Mouse (Mus musculus): ENCODE results near the gene Gm49345. TPM values are rescaled to one million over a fixed set of nuclear protein-coding genes. Genes with fewer than 3 reads are reported as not detected.
"Not testable (repeated sequence)": the region's sequence is repeated elsewhere in the genome, so short reads cannot be mapped to it uniquely, and the experiment has no call there.

Gm49345 gene
- 1.0 TPM in 1 of 2 replicates, not detected in the other for polyA plus RNA-seq (2012; rRNA removed)

- under 1% methylated on average over 19 of the region's 19 CpGs for WGBS
- TF ChIP-seq POLR2A (IDR thresholded peaks at IDR 0.05; ENCODE audit: control insufficient read depth, extremely low read depth, insufficient read depth, low read length, poor library complexity) (0 out of 2 replicates have a peak, but pooled peaks have one; percentile 47), CTCF (IDR thresholded peaks at IDR 0.05; ENCODE audit: borderline replicate concordance, control insufficient read depth, extremely low read depth, insufficient read depth, low read length, poor library complexity) (0 out of 2 replicates have a peak, but pooled peaks have one; percentile 26)
- H3K36me3 ChIP-seq (ENCODE audit: control insufficient read depth, insufficient read depth, low read length): no peaks in the 10 kb centered on the region
Observed at GRCm38 (mm10) chr13:67637294-67638007, at the start of gene Gm49345, which contains the start of gene Zfp729a. Gene Gm49345, minus strand, starts transcription at chr13:67637769. Gene Zfp729a, minus strand, starts transcription at chr13:67637791.

DNA sequence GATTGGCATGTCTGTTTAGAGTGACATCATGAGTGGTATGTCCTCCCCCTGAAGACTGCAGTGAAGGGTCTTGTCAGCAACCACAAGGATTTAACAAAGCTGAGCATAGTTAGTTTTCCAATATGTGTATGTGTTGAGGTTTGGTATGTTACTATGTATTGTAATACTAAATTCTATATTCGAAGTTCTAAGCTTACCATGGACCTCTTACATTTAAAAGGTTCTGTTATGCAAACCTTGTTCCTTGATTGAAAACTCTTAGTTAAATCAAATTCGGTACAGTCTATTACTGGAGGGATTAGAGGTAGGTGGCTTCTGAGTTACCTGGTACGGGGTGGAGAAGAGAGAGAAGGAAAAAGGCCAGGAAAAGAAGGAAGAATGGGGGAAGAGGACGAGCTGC, 49.4 kb upstream of the Gm49345 start, which contains the start of gene Zfp738:
Zfp738 (minus strand) TSS at position 101 of the 400 bp plus-strand sequence.
- no peak for TF ChIP-seq POLR2A (IDR thresholded peaks at IDR 0.05; ENCODE audit: control insufficient read depth, extremely low read depth, insufficient read depth, low read length, poor library complexity)
- no peak for TF ChIP-seq CTCF (IDR thresholded peaks at IDR 0.05; ENCODE audit: borderline replicate concordance, control insufficient read depth, extremely low read depth, insufficient read depth, low read length, poor library complexity)
- 90% methylated on average over 4 of the region's 4 CpGs for WGBS
- Histone ChIP-seq H3K4me3 (ENCODE audit: control insufficient read depth, insufficient read depth, low read length) (no peak within 1 kb of the TSS), H3K4me1 (replicated peaks; ENCODE audit: control insufficient read depth, insufficient read depth, low read length) (no peaks in the 10 kb centered on the region), H3K36me3 (ENCODE audit: control insufficient read depth, insufficient read depth, low read length) (no peaks in the 10 kb centered on the region), H3K27me3 (ENCODE audit: control insufficient read depth, insufficient read depth, low read length) (no peaks in the 10 kb centered on the region), H3K27ac (ENCODE audit: control insufficient read depth, insufficient read depth, low read length) (no peak within 1 kb of the TSS)
- no peak for DNase-seq

More at GRCm38 (mm10) chr13:67637294-67638007, at the start of gene Gm49345, which contains the start of gene Zfp729a:
- no peaks in the 10 kb centered on the region for H3K4me1 ChIP-seq (replicated peaks; ENCODE audit: control insufficient read depth, insufficient read depth, low read length)
- no peak within 1 kb of the TSS for H3K27ac ChIP-seq (ENCODE audit: control insufficient read depth, insufficient read depth, low read length)
- H3K27me3 ChIP-seq (ENCODE audit: control insufficient read depth, insufficient read depth, low read length): no peaks in the 10 kb centered on the region
- DNase-seq: peak; percentile 86
- peak within 1 kb of the TSS; percentile 87 for H3K4me3 ChIP-seq (ENCODE audit: control insufficient read depth, insufficient read depth, low read length)

DNA sequence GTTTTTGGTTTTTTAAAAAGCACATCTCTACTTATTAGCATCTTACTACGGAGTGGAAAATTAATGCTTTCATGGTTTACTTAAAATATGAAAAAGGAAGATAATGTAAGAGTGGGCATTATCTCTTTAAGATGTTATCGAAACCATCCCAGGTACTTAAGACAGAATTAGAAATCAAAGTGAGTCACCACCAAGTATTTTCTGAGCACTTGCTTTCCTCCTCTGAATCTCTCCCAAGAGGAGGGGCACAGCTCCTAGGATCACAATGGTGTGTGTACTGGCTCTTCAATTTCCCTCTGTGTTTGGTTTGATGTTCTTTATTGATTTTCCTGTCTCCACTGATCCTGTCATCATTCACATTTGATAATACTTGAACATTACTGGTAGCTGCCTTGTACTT, 46.3 kb upstream of the Gm49345 start:
- H3K27ac ChIP-seq (ENCODE audit: control insufficient read depth, insufficient read depth, low read length); H3K27me3 ChIP-seq (ENCODE audit: control insufficient read depth, insufficient read depth, low read length); DNase-seq; H3K4me1 ChIP-seq (replicated peaks; ENCODE audit: control insufficient read depth, insufficient read depth, low read length); H3K4me3 ChIP-seq (ENCODE audit: control insufficient read depth, insufficient read depth, low read length); H3K36me3 ChIP-seq (ENCODE audit: control insufficient read depth, insufficient read depth, low read length): not testable (repeated sequence)
- WGBS: 58% methylated on average over 2 of the region's 2 CpGs

GRCm38 (mm10) chr13:67682959-67683735, 45.6 kb upstream of the Gm49345 start:
- H3K36me3 ChIP-seq (ENCODE audit: control insufficient read depth, insufficient read depth, low read length); H3K27ac ChIP-seq (ENCODE audit: control insufficient read depth, insufficient read depth, low read length); H3K4me1 ChIP-seq (replicated peaks; ENCODE audit: control insufficient read depth, insufficient read depth, low read length); H3K27me3 ChIP-seq (ENCODE audit: control insufficient read depth, insufficient read depth, low read length): not testable (repeated sequence)
- peak overlapping the region; percentile 92 for H3K4me3 ChIP-seq (ENCODE audit: control insufficient read depth, insufficient read depth, low read length)
- peak; percentile 83 for DNase-seq
- TF ChIP-seq POLR2A (IDR thresholded peaks at IDR 0.05; ENCODE audit: control insufficient read depth, extremely low read depth, insufficient read depth, low read length, poor library complexity): 0 out of 2 replicates have a peak, but pooled peaks have one; percentile 35
- 8% methylated on average over 16 of the region's 16 CpGs for WGBS

DNA sequence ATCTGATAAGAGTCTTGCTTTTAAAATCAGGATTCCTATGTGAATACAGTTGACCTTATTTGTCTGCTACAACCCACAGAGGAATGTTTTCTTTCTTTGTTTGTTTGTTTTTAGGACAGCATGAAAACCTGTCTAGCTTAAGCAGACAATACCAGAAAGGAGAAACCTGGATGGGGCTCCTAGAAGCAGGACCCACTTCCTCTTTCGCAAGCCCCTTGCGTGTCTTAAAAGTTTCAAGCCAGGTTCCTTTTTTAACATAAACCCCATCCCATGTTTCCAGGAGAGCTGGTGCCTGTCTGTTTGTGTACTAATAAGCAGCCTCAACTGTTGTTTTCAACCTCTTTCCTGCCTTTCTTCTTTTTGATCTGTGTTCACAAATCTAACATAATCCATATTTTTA, 37.3 kb upstream of the Gm49345 start:
- no peaks in the 10 kb centered on the region for H3K27me3 ChIP-seq (ENCODE audit: control insufficient read depth, insufficient read depth, low read length)
- no peaks in the 10 kb centered on the region for H3K36me3 ChIP-seq (ENCODE audit: control insufficient read depth, insufficient read depth, low read length)
- H3K4me3 ChIP-seq (ENCODE audit: control insufficient read depth, insufficient read depth, low read length): no peak overlapping the region
- no peak overlapping the region for H3K27ac ChIP-seq (ENCODE audit: control insufficient read depth, insufficient read depth, low read length)
- WGBS: 90% methylated on average over 2 of the region's 2 CpGs
- H3K4me1 ChIP-seq (replicated peaks; ENCODE audit: control insufficient read depth, insufficient read depth, low read length): no peaks in the 10 kb centered on the region
- no peak for DNase-seq
- no peak for TF ChIP-seq CTCF (IDR thresholded peaks at IDR 0.05; ENCODE audit: borderline replicate concordance, control insufficient read depth, extremely low read depth, insufficient read depth, low read length, poor library complexity)
- no peak for TF ChIP-seq POLR2A (IDR thresholded peaks at IDR 0.05; ENCODE audit: control insufficient read depth, extremely low read depth, insufficient read depth, low read length, poor library complexity)

GRCm38 (mm10) chr13:67652496-67652895, 14.9 kb upstream of the Gm49345 start:
- no peak overlapping the region for H3K27ac ChIP-seq (ENCODE audit: control insufficient read depth, insufficient read depth, low read length)
- H3K36me3 ChIP-seq (ENCODE audit: control insufficient read depth, insufficient read depth, low read length): no peaks in the 10 kb centered on the region
- TF ChIP-seq CTCF (IDR thresholded peaks at IDR 0.05; ENCODE audit: borderline replicate concordance, control insufficient read depth, extremely low read depth, insufficient read depth, low read length, poor library complexity) (no peak), POLR2A (IDR thresholded peaks at IDR 0.05; ENCODE audit: control insufficient read depth, extremely low read depth, insufficient read depth, low read length, poor library complexity) (no peak)
- no peaks in the 10 kb centered on the region for H3K27me3 ChIP-seq (ENCODE audit: control insufficient read depth, insufficient read depth, low read length)
- WGBS: 68% methylated on average over 3 of the region's 3 CpGs
- DNase-seq: no peak
- no peak overlapping the region for H3K4me3 ChIP-seq (ENCODE audit: control insufficient read depth, insufficient read depth, low read length)
- H3K4me1 ChIP-seq (replicated peaks; ENCODE audit: control insufficient read depth, insufficient read depth, low read length): no peaks in the 10 kb centered on the region

All from thymus, adult 2 months (tissue).